16 mouse cellular contexts compared by ENCODE assay signal in genomic region chr19:53454059-53454458, GRCm38 (mm10).
A peak's percentile ranks its signal among the peaks of the same experiment; 100 is the strongest.
DNase-seq lines count a peak whose midpoint lies in the region; ATAC-seq and TF ChIP-seq lines count a peak whose summit lies in the region.
"Had no signal": no experiment of that assay in that cellular context is flagged by ENCODE, and none has a peak within 500 bp of the region (broad histone marks: within the 10 kb centered on the region; RNA-seq: fewer than 3 reads in every experiment).

No protein-coding gene starts in this region.

- peak; percentile 2 for DNase-seq in heart, postnatal 0 days (ENCODE audit: low spot score)
- no peak for DNase-seq in heart, postnatal 25 days (ENCODE audit: low spot score)
- peak; percentile 42 for DNase-seq in retina, postnatal 1 day
- no peak for DNase-seq in retina, embryonic 14.5 days (ENCODE audit: low spot score)
- peak; percentile 88 to 90 for DNase-seq in cerebellum, postnatal 14 days
- DNase-seq in hindbrain, postnatal 0 days (ENCODE audit: low spot score), result peak; percentile 82
- no peak for DNase-seq in lung, postnatal 25 days (ENCODE audit: low spot score)
- DNase-seq: adrenal gland, postnatal 14 days; kidney, postnatal 36 days; lung, adult 18-20 months; right cerebral cortex, adult 18-20 months; thymus, postnatal 4 days had no signal

- H3K27ac ChIP-seq in heart, postnatal 0 days (ENCODE audit: low read depth), result no peak overlapping the region
- peak overlapping the region; percentile 65 for H3K27ac ChIP-seq in hindbrain, postnatal 0 days
- H3K27ac ChIP-seq: heart, embryonic 13.5 days; neural tube, embryonic 12.5 days had no signal

- H3K9me3 ChIP-seq in heart, postnatal 0 days (replicated peaks; ENCODE audit: control insufficient read depth, low read length), result no peaks in the 10 kb centered on the region
- no peaks in the 10 kb centered on the region for H3K9me3 ChIP-seq in hindbrain, postnatal 0 days (ENCODE audit: low read length)
- H3K9me3 ChIP-seq: heart, embryonic 13.5 days; neural tube, embryonic 12.5 days had no signal

- intact Hi-C loops in heart, postnatal 25 days (cut with DNase I), result no loop called here

- H3K27me3 ChIP-seq in heart, postnatal 0 days (ENCODE audit: control insufficient read depth, insufficient read depth, low read length), result 0 out of 2 replicates have a peak, but pooled peaks cover 3% of the 10 kb centered on the region
- no peaks in the 10 kb centered on the region for H3K27me3 ChIP-seq in hindbrain, postnatal 0 days (ENCODE audit: insufficient read depth, low read length)

- no peak overlapping the region for H3K4me2 ChIP-seq in heart, postnatal 0 days (ENCODE audit: low read depth, low read length)
- H3K4me2 ChIP-seq in hindbrain, postnatal 0 days (ENCODE audit: low read depth, low read length), result no peak overlapping the region
- H3K4me2 ChIP-seq: heart, embryonic 13.5 days; neural tube, embryonic 12.5 days had no signal

- no peak for TF ChIP-seq EP300 in heart, postnatal 0 days (IDR thresholded peaks at IDR 0.05; ENCODE audit: low read depth)

- no peak overlapping the region for H3K4me3 ChIP-seq in heart, postnatal 0 days (ENCODE audit: low read depth, low read length)
- no peak overlapping the region for H3K4me3 ChIP-seq in hindbrain, postnatal 0 days (ENCODE audit: low read length)
- H3K4me3 ChIP-seq: heart, embryonic 13.5 days; neural tube, embryonic 12.5 days had no signal

- peaks cover 6% of the 10 kb centered on the region; the same call in 1 of the 2 replicates for H3K4me1 ChIP-seq in heart, postnatal 0 days (ENCODE audit: control insufficient read depth, insufficient read depth)
- H3K4me1 ChIP-seq in hindbrain, postnatal 0 days (ENCODE audit: insufficient read depth, low read length), result peaks cover 12% of the 10 kb centered on the region; the same call in 1 of the 2 replicates

- no peak overlapping the region for H3K9ac ChIP-seq in heart, postnatal 0 days (replicated peaks; ENCODE audit: low read depth, low read length)
- H3K9ac ChIP-seq in hindbrain, postnatal 0 days (replicated peaks; ENCODE audit: low read length), result no peak overlapping the region
- H3K9ac ChIP-seq: heart, embryonic 13.5 days; neural tube, embryonic 12.5 days had no signal

- H3K36me3 ChIP-seq in heart, postnatal 0 days (replicated peaks; ENCODE audit: control insufficient read depth, insufficient read depth, low read length), result no peaks in the 10 kb centered on the region
- H3K36me3 ChIP-seq in hindbrain, postnatal 0 days (ENCODE audit: insufficient read depth, low read length), result no peaks in the 10 kb centered on the region
- H3K36me3 ChIP-seq: heart, embryonic 13.5 days; neural tube, embryonic 12.5 days had no signal

- no peak for ATAC-seq in heart, postnatal 0 days (ENCODE audit: insufficient read depth, low read depth)
- ATAC-seq in hindbrain, postnatal 0 days, result peak; percentile 73
- no peak for ATAC-seq in megakaryocyte, adult 5-6 weeks (ENCODE audit: poor library complexity, severe bottlenecking)
- ATAC-seq: inflammation-experienced regulatory T-cells, adult 6 months had no signal

- TF ChIP-seq CTCF in heart, postnatal 0 days (IDR thresholded peaks at IDR 0.05; ENCODE audit: low read depth), result no peak
- no peak for TF ChIP-seq CTCF in hindbrain, postnatal 0 days (IDR thresholded peaks at IDR 0.05; ENCODE audit: low read depth)

- 75% methylated on average over 3 of the region's 3 CpGs for WGBS in heart, postnatal 0 days
- WGBS in hindbrain, postnatal 0 days, result 45% methylated on average over 3 of the region's 3 CpGs

Comparison
In these comparisons a context has a peak if more than half of its experiments do, and no peak if none do; other contexts are left out.
1. DNase-seq: peak in heart, postnatal 0 days (single experiment), retina, postnatal 1 day (single experiment), cerebellum, postnatal 14 days (2 of 2) and hindbrain, postnatal 0 days (single experiment); none in heart, postnatal 25 days (single experiment), retina, embryonic 14.5 days (single experiment) and lung, postnatal 25 days (single experiment).